Mouse (Mus musculus) ES-E14 (cell line): ENCODE measurements around the gene Gm20403.

Source experiments
- CHD2 ChIP-seq: IDR thresholded peaks from 2 replicates; pipeline ENCODE4 v1.6.1; 2014; ENCODE audit warnings: mild to moderate bottlenecking, low read depth, low read length, inconsistent platforms
- ZC3H11A ChIP-seq: IDR thresholded peaks from 2 replicates; pipeline ENCODE4 v1.6.1; 2012; ENCODE audit warnings: low read depth, mild to moderate bottlenecking, inconsistent platforms, low read length, borderline replicate concordance

- TF ChIP-seq ZC3H11A (no peak), CHD2 (no peak)
Measured at GRCm38 (mm10) chr12:55013031-55013430, 26.7 kb upstream of the Gm20403 start.
